Mouse (Mus musculus) olfactory bulb, adult 2 months (tissue): ENCODE measurements around the gene Rgsl1. TPM values are rescaled to one million over a fixed set of nuclear protein-coding genes. Genes with fewer than 3 reads are reported as not detected.
"Not testable (repeated sequence)": the region's sequence is repeated elsewhere in the genome, so short reads cannot be mapped to it uniquely, and the experiment has no call there.

Source experiments
- H3K27ac ChIP-seq: fragments of 200-500 bp; 2 replicates; pipeline ENCODE4 v1.5.1; 2012; ENCODE audit warnings: low read depth, low read length; ENCODE audit not compliant: insufficient read depth
- H3K4me1 ChIP-seq: fragments of 200-500 bp; 2 replicates; pipeline ENCODE4 v1.6.1; 2012; ENCODE audit warnings: low read length; ENCODE audit not compliant: control insufficient read depth, insufficient read depth
- H3K4me3 ChIP-seq: fragments of 200-500 bp; 2 replicates; pipeline ENCODE4 v1.5.1; 2012; ENCODE audit warnings: mild to moderate bottlenecking, low read depth, low read length, moderate library complexity; ENCODE audit not compliant: insufficient read depth
- CTCF ChIP-seq: fragments of 200-500 bp; IDR thresholded peaks from 2 replicates; pipeline ENCODE4 v1.5.1; 2012; ENCODE audit warnings: low read depth, mild to moderate bottlenecking, low read length, moderate library complexity; ENCODE audit not compliant: insufficient read depth
- POLR2A ChIP-seq: fragments of 200-500 bp; IDR thresholded peaks from 2 replicates; pipeline ENCODE4 v1.6.1; 2012; ENCODE audit warnings: mild to moderate bottlenecking, low read depth, low read length, moderate library complexity; ENCODE audit not compliant: insufficient read depth
- WGBS: fragments of 180-500 bp; shearing (Covaris S2); methylation state at CpG from one replicate; pipeline ENCODE4 v1.1.7; 2018; 5-methylcytosine and 5-hydroxymethylcytosine counted together
- polyA plus RNA-seq: library from polyadenylated mRNA; stranded (reverse); fragments of >200 nt; gene quantifications from 2 replicates; pipeline ENCODE4 v1.2.4, GENCODE M21; 2012; ENCODE audit warnings: low replicate concordance; ENCODE audit not compliant: missing spikeins, insufficient read depth, insufficient read length

The Rgsl1 gene
- polyA plus RNA-seq, 1 experiment, result not detected

DNA sequence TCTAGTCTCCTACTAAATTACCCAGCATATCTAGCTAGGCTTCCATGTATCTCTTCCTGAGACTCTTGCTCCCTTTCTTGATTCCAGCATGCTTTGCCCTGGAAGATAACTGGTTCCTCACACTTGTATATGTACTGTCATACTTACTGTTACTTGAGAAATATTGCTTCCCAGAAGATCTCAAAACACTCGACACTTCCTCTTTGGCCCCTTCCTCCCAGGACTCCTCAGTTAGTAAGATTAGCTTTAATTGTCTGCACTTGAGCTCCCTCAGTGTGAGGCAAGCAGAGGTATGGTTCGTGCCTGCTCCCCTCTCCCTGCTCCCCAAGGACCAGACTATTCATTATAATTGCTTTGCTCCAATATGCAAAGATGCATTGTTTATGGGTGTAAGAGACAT is 53.2 kb downstream of the Rgsl1 start:
- no peak for TF ChIP-seq POLR2A
- TF ChIP-seq CTCF, result no peak
- no peaks in the 10 kb centered on the region for H3K4me1 ChIP-seq
- no peak overlapping the region for H3K27ac ChIP-seq
- no peak overlapping the region for H3K4me3 ChIP-seq
- WGBS, result 73% methylated on average over 2 of the region's 2 CpGs

DNA sequence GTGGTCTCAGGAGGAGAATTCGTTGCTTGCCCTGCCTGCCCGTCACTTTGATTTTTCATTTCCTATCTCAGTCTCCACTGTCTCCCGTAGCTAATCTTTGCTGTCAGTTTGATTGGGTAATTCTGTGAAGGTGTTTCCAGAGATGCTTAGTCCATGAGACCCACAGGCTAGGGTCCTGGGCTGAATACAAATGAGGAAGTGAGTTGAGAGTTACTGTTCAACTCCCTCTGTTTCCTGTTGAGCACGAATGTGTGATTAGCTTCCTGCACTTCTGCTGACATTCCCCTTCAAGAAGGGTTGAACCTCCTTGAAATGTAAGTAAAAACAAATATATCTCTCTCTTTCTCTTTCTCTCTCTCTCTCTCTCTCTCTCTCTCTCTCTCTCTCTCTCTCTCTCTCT is 58.3 kb downstream of the Rgsl1 start:
- Histone ChIP-seq H3K27ac (no peak overlapping the region), H3K4me1 (no peaks in the 10 kb centered on the region), H3K4me3 (no peak overlapping the region)
- WGBS, result 79% methylated on average over 4 of the region's 4 CpGs
- no peak for TF ChIP-seq CTCF
- TF ChIP-seq POLR2A, result no peak

DNA sequence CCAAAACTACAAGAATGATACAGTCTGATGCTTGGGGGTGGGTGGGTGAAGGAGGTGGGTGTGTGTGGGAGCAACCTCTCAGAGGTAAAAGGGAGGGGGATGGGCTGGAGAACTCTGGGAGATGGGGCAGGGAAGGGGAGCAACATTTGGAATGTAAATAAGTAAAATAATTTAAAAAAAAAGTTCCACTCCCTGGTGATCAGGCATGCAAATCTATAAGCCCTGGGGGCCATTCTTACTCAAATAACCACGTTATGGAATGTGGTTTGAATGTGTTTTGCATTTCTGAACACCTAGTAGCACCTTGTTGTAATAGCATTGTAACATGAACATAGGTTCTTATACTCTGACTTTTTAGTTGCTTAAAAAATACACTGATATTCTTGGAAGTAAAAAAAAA is 60.6 kb downstream of the Rgsl1 start:
- Histone ChIP-seq H3K4me1 (no peaks in the 10 kb centered on the region), H3K27ac (no peak overlapping the region), H3K4me3 (no peak overlapping the region)
- no peak for TF ChIP-seq POLR2A
- 46% methylated on average over 1 of the region's 1 CpGs for WGBS

DNA sequence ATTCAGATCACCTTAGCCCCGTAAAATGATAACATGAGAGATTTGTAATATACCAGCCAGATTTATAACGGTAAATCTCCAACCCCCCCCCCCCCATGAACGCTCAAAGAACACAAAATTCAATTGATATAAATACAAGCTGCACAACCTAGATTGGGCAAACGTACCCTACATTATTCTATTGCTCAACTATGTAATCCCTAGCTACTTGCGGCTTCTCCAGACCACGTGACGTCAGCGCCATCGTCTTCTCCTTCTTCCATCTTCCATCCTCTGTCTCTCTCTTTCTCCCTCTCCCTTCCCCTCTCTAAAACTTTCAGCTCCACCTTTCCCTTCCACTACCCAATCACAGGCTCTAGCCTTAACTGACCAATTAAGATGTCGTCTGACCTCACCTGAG is 65.7 kb downstream of the Rgsl1 start:
- Histone ChIP-seq H3K4me3 (no peak overlapping the region), H3K27ac (no peak overlapping the region), H3K4me1 (no peaks in the 10 kb centered on the region)
- WGBS, result 95% methylated on average over 10 of the region's 10 CpGs
- TF ChIP-seq CTCF (no peak), POLR2A (no peak)

DNA sequence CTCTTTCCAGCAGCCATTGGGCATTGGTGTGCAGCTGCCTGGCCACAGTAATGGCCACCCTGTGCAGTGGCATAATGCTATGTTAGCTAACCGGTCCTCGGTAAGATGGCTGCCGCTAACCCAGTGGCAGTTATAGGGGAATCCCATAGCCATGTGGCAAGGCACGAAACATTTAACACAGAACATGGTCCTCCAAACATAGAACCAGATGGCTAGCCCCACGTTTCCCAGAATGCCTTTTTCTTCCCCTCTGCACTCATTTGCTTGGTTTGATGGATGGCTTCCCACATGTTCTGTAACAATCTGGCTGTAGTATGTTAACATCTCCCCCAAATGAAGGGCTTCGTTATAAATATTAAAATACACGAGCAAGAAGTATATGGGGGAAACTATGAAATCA is 67.7 kb downstream of the Rgsl1 start:
- no peaks in the 10 kb centered on the region for H3K4me1 ChIP-seq
- no peak overlapping the region for H3K27ac ChIP-seq
- no peak for TF ChIP-seq POLR2A
- TF ChIP-seq CTCF, result no peak
- WGBS, result 91% methylated on average over 7 of the region's 7 CpGs
- no peak overlapping the region for H3K4me3 ChIP-seq

DNA sequence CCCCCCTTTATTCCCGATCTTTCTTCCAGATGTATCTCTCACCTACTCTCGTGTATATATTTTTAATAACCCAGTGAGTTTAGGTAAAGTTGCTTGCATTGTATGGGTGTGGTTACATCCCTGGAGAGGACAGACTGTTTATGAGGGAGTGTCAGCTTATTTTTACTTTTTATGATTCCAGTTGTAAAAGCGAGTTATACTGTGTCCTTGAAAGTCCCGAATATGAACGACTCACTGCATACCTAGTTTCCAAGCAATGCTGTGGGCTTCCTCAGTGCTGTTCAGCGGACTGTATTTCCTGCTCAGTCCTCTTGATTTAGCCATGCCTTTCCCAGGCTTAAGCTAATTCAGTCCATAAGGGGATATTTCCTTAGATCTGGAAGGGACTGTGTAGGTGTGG is 68.8 kb downstream of the Rgsl1 start:
- WGBS, result 94% methylated on average over 6 of the region's 6 CpGs
- Histone ChIP-seq H3K4me3 (no peak overlapping the region), H3K27ac (no peak overlapping the region), H3K4me1 (no peaks in the 10 kb centered on the region)
- no peak for TF ChIP-seq CTCF

DNA sequence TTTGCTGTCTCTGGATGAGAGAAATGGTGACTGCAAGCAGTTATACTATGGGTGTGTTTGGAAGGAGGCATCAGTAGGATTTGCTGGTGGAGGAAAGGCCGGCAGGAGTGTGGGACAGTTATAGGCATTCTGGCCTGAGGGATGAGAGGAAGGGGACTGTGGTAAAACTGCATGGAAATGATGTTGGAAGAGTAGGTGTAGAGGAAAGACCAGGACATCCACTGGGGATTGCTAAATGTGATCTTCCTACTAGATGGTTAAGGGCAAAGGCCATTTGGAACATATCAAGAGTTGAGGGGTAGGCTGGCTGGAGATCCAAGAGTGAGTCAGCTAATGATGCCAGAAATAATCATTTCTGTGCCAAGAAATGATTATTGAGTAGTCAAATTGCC is 73.2 kb downstream of the Rgsl1 start:
- TF ChIP-seq POLR2A, result no peak
- TF ChIP-seq CTCF, result no peak
- no peak overlapping the region for H3K27ac ChIP-seq
- H3K4me3 ChIP-seq, result no peak overlapping the region
- 100% methylated on average over 1 of the region's 1 CpGs for WGBS
- peaks cover 10% of the 10 kb centered on the region for H3K4me1 ChIP-seq

DNA sequence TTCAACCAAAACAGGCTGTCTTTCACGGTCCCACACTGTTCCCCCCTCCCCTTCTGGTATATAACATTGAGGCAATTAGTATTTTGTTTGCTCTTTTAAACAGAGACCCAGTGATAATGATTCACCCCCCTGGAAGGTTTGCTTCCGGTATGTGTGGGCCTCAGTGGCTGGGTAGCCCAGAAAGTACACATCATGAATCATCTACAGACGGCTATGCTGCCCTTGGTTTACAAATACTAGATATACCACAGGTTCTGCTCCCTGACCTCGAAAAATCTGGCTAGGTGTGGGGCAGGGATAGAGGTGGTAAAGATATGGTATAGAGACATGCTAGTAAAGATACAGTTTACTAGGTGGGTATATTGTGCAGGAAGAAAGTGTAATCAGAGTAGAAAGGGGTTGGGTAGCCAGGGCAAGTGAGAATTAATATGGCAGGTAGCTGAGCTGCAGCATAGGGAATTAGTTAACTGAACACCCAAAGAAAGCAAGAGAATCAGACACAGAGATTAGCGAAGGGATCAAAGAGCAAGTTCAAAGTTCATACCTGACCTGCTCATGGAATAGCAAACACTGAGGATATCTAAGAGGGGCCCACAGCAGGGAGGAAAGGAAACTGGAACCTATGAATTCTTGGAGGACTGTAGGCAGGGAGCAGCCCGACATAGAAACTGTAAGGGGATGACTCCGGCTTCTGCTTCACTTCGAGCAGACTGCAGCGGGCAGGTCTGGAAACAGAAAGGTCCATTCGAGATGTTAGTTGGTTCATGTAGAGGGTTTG is 73.8 kb downstream of the Rgsl1 start:
- peaks cover 11% of the 10 kb centered on the region for H3K4me1 ChIP-seq
- TF ChIP-seq POLR2A, result no peak
- TF ChIP-seq CTCF, result no peak
- WGBS, result 86% methylated on average over 10 of the region's 10 CpGs
- H3K27ac ChIP-seq, result no peak overlapping the region
- H3K4me3 ChIP-seq, result no peak overlapping the region

DNA sequence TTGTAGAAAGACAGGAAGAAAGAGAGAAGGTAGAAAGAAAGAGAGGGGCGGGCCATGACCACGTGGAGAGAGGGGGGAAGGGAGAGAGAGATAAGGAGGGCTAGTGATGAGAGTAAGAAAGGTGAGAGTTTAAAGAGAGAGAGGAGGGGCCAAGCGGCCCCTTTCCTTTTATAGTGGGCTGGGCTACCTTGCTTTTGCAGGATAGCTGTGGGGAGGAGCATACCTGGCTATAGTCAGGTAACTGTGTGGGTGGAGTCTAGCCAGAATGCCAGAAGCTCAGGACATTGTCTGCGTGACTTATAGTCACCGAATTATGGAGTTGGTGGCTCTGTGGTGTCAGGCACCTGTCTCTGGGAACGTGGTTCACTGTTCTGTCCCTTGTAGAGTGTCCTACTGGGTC is 74.4 kb downstream of the Rgsl1 start:
- H3K4me1 ChIP-seq, result peaks cover 11% of the 10 kb centered on the region
- not testable (repeated sequence) for H3K27ac ChIP-seq, H3K4me3 ChIP-seq
- 75% methylated on average over 6 of the region's 6 CpGs for WGBS

DNA sequence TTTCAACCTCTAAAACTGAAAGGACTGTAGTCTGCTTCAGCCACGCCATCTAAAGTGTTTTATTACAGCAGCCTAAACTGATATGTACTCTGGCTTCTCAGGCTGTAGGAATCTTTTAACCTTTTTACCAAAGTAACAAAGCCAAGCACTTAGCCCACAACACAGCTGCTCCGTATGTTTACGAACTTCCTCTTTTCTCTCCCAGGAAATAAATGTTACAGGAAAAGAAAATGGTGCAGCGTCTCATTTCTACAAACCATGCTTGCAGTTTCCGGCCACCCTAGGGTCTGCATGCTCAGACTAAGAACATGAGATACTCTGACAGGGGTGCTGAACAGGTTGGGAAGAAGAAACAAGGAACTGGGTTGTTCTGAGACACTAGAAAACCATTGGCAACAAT is 75.5 kb downstream of the Rgsl1 start:
- WGBS, result 64% methylated on average over 5 of the region's 5 CpGs
- Histone ChIP-seq H3K4me1 (peaks cover 11% of the 10 kb centered on the region), H3K4me3 (no peak overlapping the region), H3K27ac (no peak overlapping the region)
- TF ChIP-seq CTCF, result no peak
- TF ChIP-seq POLR2A, result no peak
